Mouse (Mus musculus) stomach, postnatal 0 days (tissue): Measurements from ENCODE around the gene Pgf.

ENCODE experiments used
- CTCF ChIP-seq: IDR thresholded peaks from 2 replicates; pipeline ENCODE4 v1.5.1; 2016; ENCODE audit warnings: antibody characterized with exemption, low read depth, mild to moderate bottlenecking, moderate library complexity
- EP300 ChIP-seq: optimal IDR thresholded peaks from 2 replicates; pipeline ENCODE3; 2016; ENCODE audit warnings: antibody characterized with exemption

DNA sequence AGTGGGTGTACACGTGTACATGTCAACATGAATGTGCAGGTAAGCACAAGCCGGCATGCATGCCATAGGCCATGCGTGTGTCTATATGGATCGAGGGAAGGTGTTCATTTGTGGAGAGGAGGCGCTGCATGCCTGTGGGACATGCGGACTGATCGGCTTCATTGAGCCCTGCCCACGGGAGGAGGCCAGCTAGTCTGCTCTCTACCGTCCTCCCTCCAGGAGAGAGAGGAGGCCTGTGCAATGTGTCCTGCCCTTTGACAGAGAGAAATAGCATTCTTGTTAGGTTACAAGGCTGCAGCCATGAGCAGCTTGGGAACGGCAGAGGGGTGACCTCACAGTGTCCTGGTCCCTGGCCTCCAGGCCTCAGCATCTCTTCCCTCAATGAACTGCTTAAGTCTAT lies 18.6 kb upstream of the Pgf start:
- no peak for TF ChIP-seq EP300
- TF ChIP-seq CTCF = no peak
